Mouse (Mus musculus): ENCODE measurements around the gene Tspan7.

Tspan7 gene

DNA sequence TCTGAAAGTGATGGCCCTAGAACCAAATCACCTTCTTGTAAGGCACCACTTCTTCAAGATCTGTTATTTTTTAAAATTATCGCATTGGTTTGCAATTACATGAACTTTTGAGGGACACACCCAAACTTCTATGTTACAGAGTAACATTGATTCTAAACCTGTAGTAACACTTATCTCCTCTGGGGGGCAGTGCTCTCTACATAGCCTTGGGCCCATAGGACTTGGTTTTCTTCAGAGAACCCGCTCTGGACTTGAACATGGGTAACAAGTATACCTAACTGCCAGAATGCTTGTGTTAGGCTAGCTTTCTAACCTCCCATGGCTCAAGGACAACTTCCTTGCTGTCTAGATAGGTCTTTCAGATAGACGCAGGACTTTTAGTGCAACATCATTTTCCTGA is 64.8 kb downstream of the Tspan7 start:
- DNase-seq (ENCODE audit: low spot score) = no peak

DNA sequence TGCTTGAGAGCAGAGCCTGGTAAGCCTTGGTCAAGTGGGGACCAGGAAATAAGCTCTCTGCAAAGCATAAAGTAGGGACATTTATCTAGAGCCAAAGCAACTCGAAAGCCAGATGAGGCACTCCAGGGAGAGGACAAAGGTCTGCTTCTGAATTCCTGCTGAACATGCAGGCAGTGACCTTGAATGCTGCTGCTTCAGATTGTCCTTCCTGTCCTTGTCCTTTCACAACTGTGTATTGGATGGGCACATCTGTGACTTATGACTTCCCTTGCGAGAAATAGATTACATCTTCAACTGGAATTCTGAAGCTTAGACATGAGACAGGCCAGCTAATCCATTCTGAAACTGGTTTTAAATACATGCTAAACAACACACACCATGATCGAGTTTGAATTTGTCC is 71.9 kb downstream of the Tspan7 start:
- DNase-seq (ENCODE audit: low spot score) = no peak

DNA sequence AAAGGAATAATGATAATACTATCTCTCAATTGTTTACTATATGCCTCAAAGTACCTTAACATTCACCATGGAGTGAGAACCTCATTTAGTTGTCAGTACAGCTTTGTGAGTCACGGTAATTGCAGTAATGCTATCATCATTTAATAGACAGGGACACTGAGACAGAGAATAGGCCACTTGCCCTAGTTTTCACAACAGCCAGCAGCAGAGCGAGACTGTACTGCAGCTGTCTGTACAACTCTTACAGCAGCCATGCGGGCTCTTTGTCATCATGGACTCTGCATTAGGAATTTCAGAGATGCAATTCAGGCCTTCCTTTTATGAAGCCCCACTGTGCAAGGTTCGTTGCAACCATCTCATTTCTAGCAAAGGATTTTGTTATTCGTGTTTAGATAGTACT is 72.6 kb downstream of the Tspan7 start:
- no peak for DNase-seq (ENCODE audit: low spot score)

GRCm38 (mm10) chrX:10558625-10559024 is 73.7 kb downstream of the Tspan7 start:
- DNase-seq (ENCODE audit: low spot score) = no peak

- no peak for DNase-seq (ENCODE audit: low spot score)
Measured at GRCm38 (mm10) chrX:10565811-10566210, 80.9 kb downstream of the Tspan7 start.

- DNase-seq (ENCODE audit: low spot score) = no peak
Measured at GRCm38 (mm10) chrX:10574523-10574922, 89.6 kb downstream of the Tspan7 start.

DNA sequence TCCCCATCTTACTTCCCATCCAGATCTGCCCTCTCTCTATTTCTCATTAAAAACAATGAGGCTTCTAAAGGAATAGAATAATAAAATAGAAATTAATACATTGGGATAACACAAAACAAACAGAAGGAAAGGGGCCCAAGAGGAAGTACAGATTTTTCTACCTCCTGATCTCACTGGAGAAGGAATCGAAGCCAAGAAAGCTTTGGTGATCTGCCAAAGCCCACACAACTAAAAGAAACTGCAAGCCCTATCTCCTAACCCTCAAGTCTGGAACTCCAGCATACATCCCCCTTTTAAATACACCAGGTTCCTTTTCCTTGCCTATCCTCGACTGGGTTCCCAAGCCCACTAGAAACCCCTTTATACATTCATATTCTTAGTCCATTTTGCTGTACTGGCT is 90.4 kb downstream of the Tspan7 start:
- DNase-seq (ENCODE audit: low spot score) = no peak

GRCm38 (mm10) chrX:10576349-10576748 is 91.4 kb downstream of the Tspan7 start:
- DNase-seq (ENCODE audit: low spot score) = no peak

DNA sequence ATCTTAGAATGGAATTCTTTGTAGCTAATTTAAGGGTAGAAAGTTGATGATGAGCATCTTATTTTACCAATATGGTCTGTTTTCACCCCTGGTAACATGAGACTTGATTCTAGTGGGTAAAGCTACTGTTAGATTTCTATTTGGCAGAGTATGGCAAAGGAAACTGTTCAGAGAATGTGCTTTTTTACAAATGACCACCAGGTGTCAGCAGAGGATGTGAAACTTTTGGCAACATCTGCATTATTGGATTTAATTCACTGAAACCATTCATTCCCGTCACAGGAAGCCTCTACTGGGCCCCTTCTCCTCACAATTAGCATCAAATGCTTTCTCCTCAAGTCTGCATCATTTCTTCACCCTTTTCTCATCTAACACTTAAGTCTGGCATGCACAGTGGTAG is 92.4 kb downstream of the Tspan7 start:
- DNase-seq (ENCODE audit: low spot score) = peak; percentile 6

DNA sequence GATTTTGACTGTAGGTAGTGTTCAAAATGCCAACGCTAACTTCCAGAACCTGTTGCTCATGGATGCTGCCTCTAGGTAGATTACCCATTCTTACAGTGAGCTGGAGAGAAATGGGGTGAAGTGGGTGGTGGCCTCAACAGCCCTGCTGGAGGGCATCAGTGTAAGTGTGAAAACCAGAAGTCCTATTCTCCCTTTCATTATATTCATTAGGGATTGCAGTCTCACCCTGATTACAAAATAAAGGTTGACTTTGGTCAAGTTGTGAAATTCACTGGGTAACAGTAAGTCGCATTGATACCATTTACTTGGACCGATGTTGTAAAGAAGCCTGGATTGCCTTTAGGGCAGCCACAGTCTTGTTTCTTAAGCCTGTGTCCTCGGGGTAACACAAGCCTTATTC is 97.8 kb downstream of the Tspan7 start:
- no peak for DNase-seq (ENCODE audit: low spot score)

DNA sequence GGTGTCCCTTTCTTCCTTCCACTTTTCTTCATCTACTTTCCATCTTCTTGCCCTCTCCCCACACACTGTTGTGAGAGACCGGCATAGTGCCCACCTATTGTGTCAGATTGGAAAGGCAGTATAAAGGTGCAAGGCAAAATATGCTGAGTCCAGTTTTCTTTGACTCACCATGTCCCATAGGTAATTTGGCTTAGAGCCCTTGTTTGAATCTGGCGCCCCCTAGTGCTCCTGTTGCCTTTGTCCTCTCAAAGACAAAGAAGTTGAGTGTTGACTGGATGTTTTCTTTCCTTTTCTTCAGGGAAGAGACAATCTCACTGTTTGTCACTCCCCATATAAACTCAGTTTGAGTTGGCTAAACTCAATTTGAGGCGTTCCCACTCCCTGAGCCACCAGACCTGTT is 107.3 kb downstream of the Tspan7 start:
- no peak for DNase-seq (ENCODE audit: low spot score)

DNA sequence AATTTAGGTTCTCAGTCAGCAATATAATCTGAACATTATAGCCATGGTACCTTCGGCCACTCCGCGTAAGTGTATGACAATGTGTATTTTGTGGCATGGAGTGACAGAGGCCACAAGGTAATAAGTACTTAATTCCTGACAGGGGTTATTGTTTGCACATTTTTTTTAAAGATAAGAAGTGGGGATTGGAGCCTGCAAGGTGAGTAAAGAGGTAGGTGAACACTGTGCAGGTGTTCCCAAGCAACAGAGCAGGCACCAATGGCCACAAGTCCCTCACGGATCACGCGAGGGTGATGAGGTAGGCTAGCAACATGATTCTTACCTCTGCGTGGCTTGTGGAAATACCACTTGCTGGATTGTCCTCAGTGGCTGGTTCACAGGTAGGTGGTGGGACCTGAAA is 108.6 kb downstream of the Tspan7 start:
- DNase-seq (ENCODE audit: low spot score) = no peak

DNA sequence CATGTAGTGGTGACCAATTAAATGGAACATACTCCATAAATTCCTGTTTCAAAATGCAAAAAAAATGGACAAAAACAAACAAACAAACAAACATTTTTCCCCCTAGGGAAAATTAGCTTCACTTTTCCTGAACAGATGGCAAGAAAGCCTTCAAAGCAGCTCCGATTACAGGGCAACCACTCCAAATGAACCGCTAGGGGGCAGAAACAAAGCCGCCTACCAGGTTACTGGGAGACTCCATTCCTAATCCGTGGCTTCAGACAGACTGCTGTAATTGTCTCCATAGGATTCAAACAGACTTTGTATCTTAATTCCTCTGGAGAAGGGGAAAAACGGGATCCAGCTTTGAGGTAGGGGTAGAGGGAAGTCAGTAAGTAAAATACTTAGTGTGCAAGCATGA is 132.2 kb downstream of the Tspan7 start:
- no peak for DNase-seq (ENCODE audit: low spot score)

- DNase-seq (ENCODE audit: low spot score) = no peak
Measured at GRCm38 (mm10) chrX:10641062-10641461, 156.1 kb downstream of the Tspan7 start.

Measured in yolk sac, embryonic 10.5 days (tissue).